Mouse (Mus musculus) heart, postnatal 0 days (tissue): ENCODE data around the gene Hba-a1. TPM values are rescaled to one million over a fixed set of nuclear protein-coding genes. Genes with fewer than 3 reads are reported as not detected.

ENCODE experiments used
- ATAC-seq: fragments of 200-750 bp; cut with Nextera tagmentation; 2 replicates; pipeline ENCODE4 v1.8.0; 2017; ENCODE audit warnings: low read depth, moderate number of reproducible peaks, moderate library complexity; ENCODE audit not compliant: insufficient read depth
- DNase-seq: peaks from one replicate; pipeline ENCODE4 v3.0.0-alpha.2; 2016; ENCODE audit warnings: low spot score
- H3K27ac ChIP-seq: fragments of 300-500 bp; sonication (generic); 2 replicates; pipeline ENCODE4 v1.5.1; 2014; ENCODE audit warnings: low read depth, mild to moderate bottlenecking
- H3K27me3 ChIP-seq: fragments of 300-500 bp; sonication (generic); 2 replicates; pipeline ENCODE4 v1.6.1; 2014; ENCODE audit warnings: low read length, mixed read lengths; ENCODE audit not compliant: control insufficient read depth, insufficient read depth
- H3K36me3 ChIP-seq: fragments of 300-500 bp; sonication (generic); replicated peaks from 2 replicates; pipeline ENCODE4 v1.6.1; 2014; ENCODE audit warnings: low read length, mixed read lengths; ENCODE audit not compliant: control insufficient read depth, insufficient read depth
- H3K4me1 ChIP-seq: fragments of 300-500 bp; sonication (generic); 2 replicates; pipeline ENCODE4 v1.6.1; 2014; ENCODE audit warnings: antibody characterized with exemption; ENCODE audit not compliant: control insufficient read depth, insufficient read depth
- H3K4me2 ChIP-seq: fragments of 300-500 bp; sonication (generic); 2 replicates; pipeline ENCODE4 v1.6.1; 2014; ENCODE audit warnings: low read depth, mild to moderate bottlenecking, low read length, moderate library complexity
- H3K4me3 ChIP-seq: fragments of 300-500 bp; sonication (generic); 2 replicates; pipeline ENCODE4 v1.5.1; 2014; ENCODE audit warnings: low read depth, low read length
- H3K9ac ChIP-seq: fragments of 300-500 bp; sonication (generic); replicated peaks from 2 replicates; pipeline ENCODE4 v1.6.1; 2014; ENCODE audit warnings: low read depth, low read length, mixed read lengths
- H3K9me3 ChIP-seq: fragments of 300-500 bp; sonication (generic); replicated peaks from 2 replicates; pipeline ENCODE4 v1.6.1; 2016; ENCODE audit warnings: low read length; ENCODE audit not compliant: control insufficient read depth
- CTCF ChIP-seq: IDR thresholded peaks from 2 replicates; pipeline ENCODE4 v1.5.1; 2016; ENCODE audit warnings: antibody characterized with exemption, control low read depth, low read depth
- EP300 ChIP-seq: IDR thresholded peaks from 2 replicates; pipeline ENCODE4 v1.6.1; 2016; ENCODE audit warnings: antibody characterized with exemption, low read depth
- WGBS: fragments of 180-500 bp; shearing (Covaris S2); extraction: QIAGEN DNeasy Blood & Tissue Kit; methylation state at CpG from one replicate; pipeline ENCODE4 v1.1.7; 2014; 5-methylcytosine and 5-hydroxymethylcytosine counted together
- polyA plus RNA-seq: library from polyadenylated mRNA; unstranded; fragments of >200 nt; fragmentation: Nextera tagmentation; extraction: Ambion mirVana; gene quantifications from 2 replicates; pipeline ENCODE4 v1.2.1, GENCODE M21; 2015
- total RNA-seq: library from RNA; depleted of rRNA; stranded (reverse); fragments of >200 nt; gene quantifications from 2 replicates; pipeline ENCODE4 v1.2.3, GENCODE M21; 2014; ENCODE audit warnings: low replicate concordance

Hba-a1 gene
- total and polyA plus RNA-seq, 2 experiments from 2014 or later, result 1,841 to 3,333 TPM

GRCm38 (mm10) chr11:32243205-32243955 is 39.9 kb upstream of the Hba-a1 start:
- Histone ChIP-seq H3K36me3 (peaks cover 58% of the 10 kb centered on the region), H3K4me3 (no peak overlapping the region), H3K4me2 (no peak overlapping the region), H3K9ac (no peak overlapping the region), H3K9me3 (no peaks in the 10 kb centered on the region), H3K4me1 (peaks cover 13% of the 10 kb centered on the region; the same call in 1 of the 2 replicates), H3K27me3 (no peaks in the 10 kb centered on the region), H3K27ac (peak overlapping the region; percentile 44; the same call in 1 of the 2 replicates)
- TF ChIP-seq CTCF (no peak), EP300 (no peak)
- no peak for DNase-seq
- 51% methylated on average over 7 of the region's 7 CpGs for WGBS
- peak; percentile 62 for ATAC-seq

- no peak for DNase-seq
- no peak for ATAC-seq
- Histone ChIP-seq H3K36me3 (peaks cover 62% of the 10 kb centered on the region), H3K4me2 (no peak overlapping the region), H3K9ac (no peak overlapping the region), H3K4me3 (no peak overlapping the region), H3K27ac (peak overlapping the region; percentile 44), H3K4me1 (peaks cover 13% of the 10 kb centered on the region; the same call in 1 of the 2 replicates), H3K27me3 (no peaks in the 10 kb centered on the region), H3K9me3 (no peaks in the 10 kb centered on the region)
- 62% methylated on average over 3 of the region's 3 CpGs for WGBS
- TF ChIP-seq EP300 (no peak), CTCF (no peak)
Measured at GRCm38 (mm10) chr11:32244064-32244463, 39.2 kb upstream of the Hba-a1 start.

- peaks cover 62% of the 10 kb centered on the region for H3K36me3 ChIP-seq
- TF ChIP-seq CTCF, result no peak
- no peak for TF ChIP-seq EP300
- peak overlapping the region; percentile 44; the same call in 1 of the 2 replicates for H3K27ac ChIP-seq
- ATAC-seq (no peak), DNase-seq (no peak)
- H3K4me1 ChIP-seq, result peaks cover 13% of the 10 kb centered on the region; the same call in 1 of the 2 replicates
- no peak overlapping the region for H3K4me3 ChIP-seq
- H3K9me3 ChIP-seq, result no peaks in the 10 kb centered on the region
- 82% methylated on average over 1 of the region's 1 CpGs for WGBS
- no peak overlapping the region for H3K9ac ChIP-seq
- H3K4me2 ChIP-seq, result no peak overlapping the region
- H3K27me3 ChIP-seq, result no peaks in the 10 kb centered on the region
Measured at GRCm38 (mm10) chr11:32244617-32245016, 38.7 kb upstream of the Hba-a1 start.

DNA sequence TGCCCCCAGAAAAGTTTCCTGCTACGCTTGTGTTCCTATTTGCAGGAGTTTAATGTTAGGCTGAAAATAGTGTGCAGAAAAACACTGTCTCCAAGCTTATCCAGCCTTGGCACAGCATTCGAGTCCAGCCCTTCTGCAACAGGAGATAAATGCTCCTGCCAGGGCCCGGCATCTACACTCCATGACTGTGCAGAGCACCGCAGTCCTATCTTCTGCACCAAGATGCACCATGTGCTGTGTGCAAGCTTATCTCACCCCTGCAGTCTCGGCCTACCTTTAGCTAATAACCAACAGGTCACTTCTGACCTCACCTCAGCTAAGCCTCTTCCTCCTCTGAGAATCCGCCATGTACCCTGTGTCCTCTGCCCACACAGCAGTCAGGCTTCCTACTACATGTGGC is 37.7 kb upstream of the Hba-a1 start:
- H3K27ac ChIP-seq, result no peak overlapping the region
- 86% methylated on average over 6 of the region's 6 CpGs for WGBS
- H3K36me3 ChIP-seq, result peaks cover 62% of the 10 kb centered on the region

GRCm38 (mm10) chr11:32247068-32247467 is 36.2 kb upstream of the Hba-a1 start:
- Histone ChIP-seq H3K27me3 (no peaks in the 10 kb centered on the region), H3K36me3 (peaks cover 51% of the 10 kb centered on the region), H3K4me3 (no peak overlapping the region), H3K4me2 (no peak overlapping the region), H3K4me1 (peaks cover 13% of the 10 kb centered on the region; the same call in 1 of the 2 replicates), H3K27ac (no peak overlapping the region), H3K9me3 (no peaks in the 10 kb centered on the region), H3K9ac (no peak overlapping the region)
- TF ChIP-seq EP300 (no peak), CTCF (peak; percentile 12; the same call in 1 of the 2 replicates)
- DNase-seq (no peak), ATAC-seq (no peak)

More for the DNA sequence above, 37.7 kb upstream of the Hba-a1 start:
- Histone ChIP-seq H3K9ac (no peak overlapping the region), H3K4me3 (no peak overlapping the region), H3K4me1 (peaks cover 13% of the 10 kb centered on the region; the same call in 1 of the 2 replicates), H3K4me2 (no peak overlapping the region), H3K27me3 (no peaks in the 10 kb centered on the region), H3K9me3 (no peaks in the 10 kb centered on the region)
- TF ChIP-seq EP300 (no peak), CTCF (no peak)
- DNase-seq (no peak), ATAC-seq (no peak)
